ENCODE assay signal across 12 mouse cellular contexts in the genomic region with DNA sequence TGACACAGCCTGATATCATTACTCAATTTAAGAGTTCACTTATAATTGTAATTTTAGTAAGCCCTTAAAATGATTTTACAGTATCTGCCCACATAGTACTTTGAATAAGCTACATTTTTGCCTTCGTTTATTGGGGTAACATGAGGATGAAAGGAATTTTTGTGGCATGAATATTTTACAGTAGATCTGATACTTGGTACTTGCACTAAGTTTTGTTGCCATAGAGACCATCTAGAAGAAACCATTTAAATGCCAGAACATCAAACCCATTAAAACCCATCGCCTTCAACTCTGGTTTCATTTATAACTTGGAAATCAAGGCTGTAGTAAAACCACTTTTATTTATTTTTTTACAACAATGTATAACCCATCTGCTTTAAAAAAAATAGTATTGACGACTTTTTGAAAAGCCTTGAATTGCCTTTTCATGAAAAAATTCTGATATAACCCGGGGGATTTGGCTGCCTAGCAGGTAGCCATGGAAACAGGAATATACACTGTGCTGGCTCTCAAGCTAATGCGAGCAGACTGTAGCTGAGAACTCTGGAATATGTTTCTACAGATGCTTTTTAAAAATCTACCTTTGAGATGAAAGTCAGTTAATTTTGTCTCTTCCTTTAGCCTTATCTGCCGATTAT.
DNase-seq lines count a peak whose midpoint lies in the region; ATAC-seq lines count a peak whose summit lies in the region.
"Had no signal": no experiment of that assay in that cellular context is flagged by ENCODE, and none has a peak within 500 bp of the region (broad histone marks: within the 10 kb centered on the region; RNA-seq: fewer than 3 reads in every experiment).

No protein-coding gene starts in this region.

- DNase-seq in limb, embryonic 10.5 days (ENCODE audit: low spot score) = no peak
- DNase-seq in layer of hippocampus, adult 9-10 months (ENCODE audit: low spot score) = peak; percentile 47
- no peak for DNase-seq in gastrocnemius, postnatal 14 days
- DNase-seq in spleen, postnatal 36 days (ENCODE audit: low spot score in 2 of 2) = no peak
- DNase-seq: gastrocnemius, adult 2 months; kidney, adult 18-20 months had no signal

- peak; percentile 85 for ATAC-seq in limb, embryonic 13.5 days (ENCODE audit: low FRiP score, low read depth)
- peak; percentile 96 for ATAC-seq in forebrain, embryonic 16.5 days
- peak; percentile 79; the same call in 1 of the 2 replicates for ATAC-seq in neural tube, embryonic 14.5 days (ENCODE audit: low read depth)

- H3K27me3 ChIP-seq in limb, embryonic 13.5 days = no peaks in the 10 kb centered on the region
- no peaks in the 10 kb centered on the region for H3K27me3 ChIP-seq in limb, embryonic 10.5 days (ENCODE audit: low read depth, poor library complexity, severe bottlenecking)
- no peaks in the 10 kb centered on the region for H3K27me3 ChIP-seq in forebrain, embryonic 16.5 days (replicated peaks; ENCODE audit: control insufficient read depth, insufficient read depth, low read length)
- H3K27me3 ChIP-seq in neural tube, embryonic 14.5 days (ENCODE audit: control insufficient read depth, insufficient read depth, low read length) = no peaks in the 10 kb centered on the region
- H3K27me3 ChIP-seq: embryonic facial prominence, embryonic 12.5 days; heart, embryonic 15.5 days; lung, embryonic 15.5 days had no signal

- H3K4me2 ChIP-seq in limb, embryonic 13.5 days (replicated peaks) = no peak overlapping the region
- H3K4me2 ChIP-seq in forebrain, embryonic 16.5 days (ENCODE audit: low read length) = no peak overlapping the region
- no peak overlapping the region for H3K4me2 ChIP-seq in neural tube, embryonic 14.5 days (ENCODE audit: low read depth, low read length)
- H3K4me2 ChIP-seq: embryonic facial prominence, embryonic 12.5 days; heart, embryonic 15.5 days; lung, embryonic 15.5 days had no signal

- no peaks in the 10 kb centered on the region for H3K9me3 ChIP-seq in limb, embryonic 13.5 days
- no peaks in the 10 kb centered on the region for H3K9me3 ChIP-seq in limb, embryonic 10.5 days (replicated peaks)
- H3K9me3 ChIP-seq in forebrain, embryonic 16.5 days (ENCODE audit: control insufficient read depth, low read length) = no peaks in the 10 kb centered on the region
- no peaks in the 10 kb centered on the region for H3K9me3 ChIP-seq in neural tube, embryonic 14.5 days (ENCODE audit: control insufficient read depth, low read length)
- H3K9me3 ChIP-seq: embryonic facial prominence, embryonic 12.5 days; heart, embryonic 15.5 days; lung, embryonic 15.5 days had no signal

- H3K4me1 ChIP-seq in limb, embryonic 13.5 days = peaks cover 16% of the 10 kb centered on the region
- no peaks in the 10 kb centered on the region for H3K4me1 ChIP-seq in limb, embryonic 10.5 days
- H3K4me1 ChIP-seq in forebrain, embryonic 16.5 days (replicated peaks; ENCODE audit: control insufficient read depth, insufficient read depth, low read length) = peaks cover 5% of the 10 kb centered on the region
- no peaks in the 10 kb centered on the region; the same call in 1 of the 2 replicates for H3K4me1 ChIP-seq in neural tube, embryonic 14.5 days (ENCODE audit: control insufficient read depth, insufficient read depth, low read length)
- H3K4me1 ChIP-seq: embryonic facial prominence, embryonic 12.5 days; heart, embryonic 15.5 days; lung, embryonic 15.5 days had no signal

- H3K9ac ChIP-seq in limb, embryonic 13.5 days = no peak overlapping the region
- no peak overlapping the region for H3K9ac ChIP-seq in forebrain, embryonic 16.5 days (replicated peaks; ENCODE audit: low read depth, low read length)
- H3K9ac ChIP-seq in neural tube, embryonic 14.5 days (replicated peaks; ENCODE audit: low read depth, low read length) = no peak overlapping the region
- H3K9ac ChIP-seq: embryonic facial prominence, embryonic 12.5 days; heart, embryonic 15.5 days; lung, embryonic 15.5 days had no signal

- H3K4me3 ChIP-seq in limb, embryonic 13.5 days = no peak overlapping the region
- H3K4me3 ChIP-seq in limb, embryonic 10.5 days = no peak overlapping the region
- H3K4me3 ChIP-seq in forebrain, embryonic 16.5 days (replicated peaks; ENCODE audit: low read length) = no peak overlapping the region
- H3K4me3 ChIP-seq in neural tube, embryonic 14.5 days (ENCODE audit: low read depth, low read length) = no peak overlapping the region
- H3K4me3 ChIP-seq: embryonic facial prominence, embryonic 12.5 days; gastrocnemius, adult 2 months; heart, embryonic 15.5 days; lung, embryonic 15.5 days had no signal

- no peak overlapping the region for H3K27ac ChIP-seq in limb, embryonic 13.5 days
- H3K27ac ChIP-seq in limb, embryonic 10.5 days = no peak overlapping the region
- H3K27ac ChIP-seq in forebrain, embryonic 16.5 days (ENCODE audit: low read length) = no peak overlapping the region; the same call in 1 of the 2 replicates
- H3K27ac ChIP-seq in neural tube, embryonic 14.5 days (ENCODE audit: low read depth, low read length) = no peak overlapping the region
- H3K27ac ChIP-seq: embryonic facial prominence, embryonic 12.5 days; gastrocnemius, adult 2 months; heart, embryonic 15.5 days; lung, embryonic 15.5 days had no signal

- WGBS in limb, embryonic 13.5 days = 52% methylated on average over 6 of the region's 6 CpGs
- 89% methylated on average over 6 of the region's 6 CpGs for WGBS in limb, embryonic 10.5 days
- WGBS in forebrain, embryonic 16.5 days = 49% methylated on average over 6 of the region's 6 CpGs
- WGBS in neural tube, embryonic 14.5 days = 59% methylated on average over 6 of the region's 6 CpGs

- intact Hi-C loops in gastrocnemius, postnatal 14 days (cut with DNase I; ENCODE audit: low total_unique reads) = no loop called here

- no peaks in the 10 kb centered on the region for H3K36me3 ChIP-seq in limb, embryonic 13.5 days
- no peaks in the 10 kb centered on the region for H3K36me3 ChIP-seq in limb, embryonic 10.5 days
- H3K36me3 ChIP-seq in forebrain, embryonic 16.5 days (ENCODE audit: control insufficient read depth, insufficient read depth) = no peaks in the 10 kb centered on the region
- H3K36me3 ChIP-seq in neural tube, embryonic 14.5 days (ENCODE audit: control insufficient read depth, insufficient read depth, low read length) = no peaks in the 10 kb centered on the region
- H3K36me3 ChIP-seq: embryonic facial prominence, embryonic 12.5 days; heart, embryonic 15.5 days; lung, embryonic 15.5 days had no signal
